Mouse (Mus musculus) hindbrain, embryonic 14.5 days (tissue): ENCODE measurements around the gene Pram1. TPM values are rescaled to one million over a fixed set of nuclear protein-coding genes. Genes with fewer than 3 reads are reported as not detected.
A peak's percentile ranks its signal among the peaks of the same experiment; 100 is the strongest.

Experiments
- ATAC-seq: fragments of 200-750 bp; cut with Nextera tagmentation; 2 replicates; pipeline ENCODE4 v1.8.0; 2017; ENCODE audit warnings: moderate number of reproducible peaks, mild to moderate bottlenecking, moderate TSS enrichment, moderate library complexity; ENCODE audit not compliant: low FRiP score
- DNase-seq: peaks from one replicate; pipeline ENCODE4 v3.0.0-alpha.2; 2015; ENCODE audit warnings: low spot score
- H3K27ac ChIP-seq: fragments of 300-500 bp; sonication (generic); 2 replicates; pipeline ENCODE4 v1.5.1; 2014; ENCODE audit warnings: mild to moderate bottlenecking, moderate library complexity
- H3K27me3 ChIP-seq: fragments of 300-500 bp; sonication (generic); 2 replicates; pipeline ENCODE4 v1.6.1; 2014; ENCODE audit warnings: mild to moderate bottlenecking, low read length, mixed read lengths; ENCODE audit not compliant: control insufficient read depth, insufficient read depth
- H3K36me3 ChIP-seq: fragments of 300-500 bp; sonication (generic); replicated peaks from 2 replicates; pipeline ENCODE4 v1.6.1; 2014; ENCODE audit not compliant: control insufficient read depth, insufficient read depth
- H3K4me1 ChIP-seq: fragments of 300-500 bp; sonication (generic); replicated peaks from 2 replicates; pipeline ENCODE4 v1.6.1; 2014; ENCODE audit warnings: antibody characterized with exemption, low read length, mixed read lengths; ENCODE audit not compliant: control insufficient read depth, insufficient read depth
- H3K4me2 ChIP-seq: fragments of 300-500 bp; sonication (generic); replicated peaks from 2 replicates; pipeline ENCODE4 v1.6.1; 2014; ENCODE audit warnings: mild to moderate bottlenecking, moderate library complexity
- H3K4me3 ChIP-seq: fragments of 300-500 bp; sonication (generic); replicated peaks from 2 replicates; pipeline ENCODE4 v1.5.1; 2014; ENCODE audit warnings: mild to moderate bottlenecking, low read length
- H3K9ac ChIP-seq: fragments of 300-500 bp; sonication (generic); 2 replicates; pipeline ENCODE4 v1.6.1; 2014
- H3K9me3 ChIP-seq: fragments of 300-500 bp; sonication (generic); 2 replicates; pipeline ENCODE4 v1.6.1; 2016; ENCODE audit warnings: low read length; ENCODE audit not compliant: control insufficient read depth
- WGBS: fragments of 180-500 bp; shearing (Covaris S2); extraction: QIAGEN DNeasy Blood & Tissue Kit; methylation state at CpG from one replicate; pipeline ENCODE4 v1.1.7; 2014; 5-methylcytosine and 5-hydroxymethylcytosine counted together
- polyA plus RNA-seq: library from polyadenylated mRNA; unstranded; fragments of >200 nt; fragmentation: Nextera tagmentation; extraction: Ambion mirVana; gene quantifications from 2 replicates; pipeline ENCODE4 v1.2.1, GENCODE M21; 2014

Gene Pram1
- polyA plus RNA-seq, 1 experiment from 2014 or later, result 0.37 TPM

- Histone ChIP-seq H3K9ac (peak overlapping the region; percentile 95), H3K4me1 (peaks cover 43% of the 10 kb centered on the region), H3K9me3 (no peaks in the 10 kb centered on the region), H3K36me3 (peaks cover 5% of the 10 kb centered on the region), H3K4me3 (peak overlapping the region; percentile 83), H3K27me3 (no peaks in the 10 kb centered on the region), H3K4me2 (peak overlapping the region; percentile 99), H3K27ac (peak overlapping the region; percentile 97)
- under 1% methylated on average over 42 of the region's 42 CpGs for WGBS
- ATAC-seq (peak; percentile 96), DNase-seq (peak; percentile 96)
Measured at GRCm38 (mm10) chr17:33685249-33685653, 47.4 kb downstream of the Pram1 start.

DNA sequence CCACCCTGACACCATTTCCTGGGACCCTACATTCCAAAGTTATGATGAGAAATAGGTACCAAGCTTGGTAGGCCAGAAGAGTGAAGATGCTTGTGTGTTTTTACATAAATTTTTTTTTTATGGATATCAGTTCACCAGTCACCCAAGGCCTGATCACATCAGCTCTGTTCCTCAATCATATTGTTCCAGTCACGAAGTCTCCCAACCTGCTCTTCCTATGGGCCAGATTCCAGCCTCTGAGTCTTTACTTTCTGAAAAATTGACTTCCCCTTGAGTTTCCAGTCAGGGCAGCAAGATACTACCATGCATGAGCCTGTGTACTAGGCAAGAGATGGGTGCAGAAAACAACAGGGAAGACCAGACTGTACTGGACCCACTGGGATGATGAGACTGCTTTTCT is 48.9 kb downstream of the Pram1 start, which contains the start of gene Hnrnpm:
Hnrnpm (minus strand) TSS at position 101 of the 400 bp plus-strand sequence.
- peak within 1 kb of the TSS; percentile 95; the same call in 1 of the 2 replicates for H3K9ac ChIP-seq
- ATAC-seq, result no peak
- no peaks in the 10 kb centered on the region for H3K9me3 ChIP-seq

More for the DNA sequence above, 48.9 kb downstream of the Pram1 start, which contains the start of gene Hnrnpm:
- Histone ChIP-seq H3K27me3 (no peaks in the 10 kb centered on the region), H3K4me3 (peak within 1 kb of the TSS; percentile 83), H3K27ac (peak within 1 kb of the TSS; percentile 97), H3K4me2 (peak within 1 kb of the TSS; percentile 99), H3K4me1 (peaks cover 31% of the 10 kb centered on the region), H3K36me3 (peaks cover 13% of the 10 kb centered on the region)
- WGBS, result 86% methylated on average over 1 of the region's 1 CpGs
- no peak for DNase-seq

Other genes with a start within 250 kb of the Pram1 start
- gene Zfp101, start 243.4 kb upstream of the Pram1 start, polyA plus RNA-seq, result 12.7 and 13.2 TPM in 2 replicates
- not detected in 2 replicates for gene Actl9, start 205.2 kb upstream of the Pram1 start, polyA plus RNA-seq
- gene Adamts10, start 113.9 kb upstream of the Pram1 start, polyA plus RNA-seq, result 47.7 and 59.0 TPM in 2 replicates
- 1.7 and 2.0 TPM in 2 replicates for gene Myo1f, start 82.3 kb upstream of the Pram1 start, polyA plus RNA-seq
- gene Zfp414, start 9.0 kb upstream of the Pram1 start, polyA plus RNA-seq, result 81.3 and 85.9 TPM in 2 replicates
- gene Hnrnpm, start 48.8 kb downstream of the Pram1 start, polyA plus RNA-seq, result 161 and 173 TPM in 2 replicates
- 69.0 and 72.1 TPM in 2 replicates for gene March2, start 80.6 kb downstream of the Pram1 start, polyA plus RNA-seq
- gene Rab11b, start 122.5 kb downstream of the Pram1 start, polyA plus RNA-seq, result 370 and 430 TPM in 2 replicates
- 19.1 and 25.1 TPM in 2 replicates for gene Angptl4, start 143.8 kb downstream of the Pram1 start, polyA plus RNA-seq
- 44.7 and 47.7 TPM in 2 replicates for gene Kank3, start 172.5 kb downstream of the Pram1 start, polyA plus RNA-seq
- gene Rps28, start 186.5 kb downstream of the Pram1 start, polyA plus RNA-seq, result 580 and 749 TPM in 2 replicates
- 487 and 568 TPM in 2 replicates for gene Ndufa7, start 186.5 kb downstream of the Pram1 start, polyA plus RNA-seq
- gene Cd320, start 205.0 kb downstream of the Pram1 start, polyA plus RNA-seq, result 57.5 and 59.6 TPM in 2 replicates
- gene Gm7029, start 235.8 kb downstream of the Pram1 start, polyA plus RNA-seq, result not detected in 2 replicates